Mouse (Mus musculus): ENCODE data around the gene Kdf1. TPM values are rescaled to one million over a fixed set of nuclear protein-coding genes. Genes with fewer than 3 reads are reported as not detected.
A peak's percentile ranks its signal among the peaks of the same experiment; 100 is the strongest.

The Kdf1 gene
- polyA plus RNA-seq, 2 experiments: 0.18 to 0.53 TPM

- no peak for DNase-seq (ENCODE audit: low read depth in 3 of 3, low spot score in 3 of 3)
- Histone ChIP-seq H3K4me3 (ENCODE audit: insufficient read depth in 1 of 2, low read depth in 2 of 2, low read length in 2 of 2) (no peak overlapping the region), H3K4me2 (ENCODE audit: low read depth) (no peak overlapping the region), H3K36me3 (replicated peaks; ENCODE audit: control insufficient read depth, insufficient read depth, low read depth) (no peaks in the 10 kb centered on the region), H3K9ac (replicated peaks) (no peak overlapping the region), H3K4me1 (replicated peaks; ENCODE audit: control insufficient read depth in 2 of 2, insufficient read depth in 2 of 2, low read length in 1 of 2) (peaks cover 2 to 11% of the 10 kb centered on the region in 2 experiments; a peak in 2 of 4 replicates), H3K27ac (no peak overlapping the region), H3K27me3 (ENCODE audit: control insufficient read depth, insufficient read depth, low read length) (peaks cover 39% of the 10 kb centered on the region), H3K9me3 (ENCODE audit: control insufficient read depth, low read length) (no peaks in the 10 kb centered on the region)
- ATAC-seq (ENCODE audit: insufficient read depth): no peak
- no peak for TF ChIP-seq CTCF (IDR thresholded peaks at IDR 0.05; ENCODE audit: low read depth)
- TF ChIP-seq EP300 (IDR thresholded peaks at IDR 0.05; ENCODE audit: low read depth): no peak
- 13% methylated on average over 22 of the region's 22 CpGs for WGBS (ENCODE audit: insufficient replicate concordance)
Measured at GRCm38 (mm10) chr4:133484266-133485025, 34.3 kb upstream of the Kdf1 start.

- DNase-seq (ENCODE audit: low read depth in 3 of 3, low spot score in 3 of 3): no peak
- Histone ChIP-seq H3K4me2 (ENCODE audit: low read depth) (no peak overlapping the region), H3K9me3 (ENCODE audit: control insufficient read depth, low read length) (no peaks in the 10 kb centered on the region), H3K9ac (replicated peaks) (no peak overlapping the region), H3K36me3 (replicated peaks; ENCODE audit: control insufficient read depth, insufficient read depth, low read depth) (no peaks in the 10 kb centered on the region), H3K4me3 (ENCODE audit: insufficient read depth in 1 of 2, low read depth in 2 of 2, low read length in 2 of 2) (no peak overlapping the region), H3K27me3 (ENCODE audit: control insufficient read depth, insufficient read depth, low read length) (peaks cover 25% of the 10 kb centered on the region), H3K27ac (no peak overlapping the region), H3K4me1 (replicated peaks; ENCODE audit: control insufficient read depth in 2 of 2, insufficient read depth in 2 of 2, low read length in 1 of 2) (peaks cover 2 to 14% of the 10 kb centered on the region in 2 experiments; a peak in 2 of 4 replicates)
- TF ChIP-seq EP300 (IDR thresholded peaks at IDR 0.05; ENCODE audit: low read depth) (no peak), CTCF (IDR thresholded peaks at IDR 0.05; ENCODE audit: low read depth) (no peak)
- WGBS (ENCODE audit: insufficient replicate concordance): 77% methylated on average over 28 of the region's 28 CpGs
- no peak for ATAC-seq (ENCODE audit: insufficient read depth)
Measured at GRCm38 (mm10) chr4:133485691-133486425, 32.9 kb upstream of the Kdf1 start.

GRCm38 (mm10) chr4:133486673-133487357 lies 31.9 kb upstream of the Kdf1 start:
- Histone ChIP-seq H3K27ac (no peak overlapping the region), H3K27me3 (ENCODE audit: control insufficient read depth, insufficient read depth, low read length) (peaks cover 15% of the 10 kb centered on the region), H3K9me3 (ENCODE audit: control insufficient read depth, low read length) (no peaks in the 10 kb centered on the region), H3K4me1 (replicated peaks; ENCODE audit: control insufficient read depth in 2 of 2, insufficient read depth in 2 of 2, low read length in 1 of 2) (peaks cover 2 to 19% of the 10 kb centered on the region in 2 experiments; a peak in 3 of 4 replicates), H3K9ac (replicated peaks) (no peak overlapping the region), H3K4me2 (ENCODE audit: low read depth) (no peak overlapping the region), H3K4me3 (ENCODE audit: insufficient read depth in 1 of 2, low read depth in 2 of 2, low read length in 2 of 2) (no peak overlapping the region), H3K36me3 (replicated peaks; ENCODE audit: control insufficient read depth, insufficient read depth, low read depth) (no peaks in the 10 kb centered on the region)
- no peak for ATAC-seq (ENCODE audit: insufficient read depth)
- TF ChIP-seq EP300 (IDR thresholded peaks at IDR 0.05; ENCODE audit: low read depth) (no peak), CTCF (IDR thresholded peaks at IDR 0.05; ENCODE audit: low read depth) (no peak)
- 84% methylated on average over 26 of the region's 26 CpGs for WGBS (ENCODE audit: insufficient replicate concordance)
- DNase-seq (ENCODE audit: low read depth in 3 of 3, low spot score in 3 of 3): no peak

GRCm38 (mm10) chr4:133488619-133489392 lies 30.0 kb upstream of the Kdf1 start:
- peak; percentile 79; the same call in 1 of the 2 replicates for ATAC-seq (ENCODE audit: insufficient read depth)
- H3K9ac ChIP-seq (replicated peaks): no peak overlapping the region

More at GRCm38 (mm10) chr4:133488619-133489392, 30.0 kb upstream of the Kdf1 start:
- Histone ChIP-seq H3K27ac (no peak overlapping the region), H3K27me3 (ENCODE audit: control insufficient read depth, insufficient read depth, low read length) (peaks cover 6% of the 10 kb centered on the region), H3K36me3 (replicated peaks; ENCODE audit: control insufficient read depth, insufficient read depth, low read depth) (no peaks in the 10 kb centered on the region), H3K9me3 (ENCODE audit: control insufficient read depth, low read length) (no peaks in the 10 kb centered on the region), H3K4me2 (ENCODE audit: low read depth) (no peak overlapping the region), H3K4me1 (replicated peaks; ENCODE audit: control insufficient read depth in 2 of 2, insufficient read depth in 2 of 2, low read length in 1 of 2) (peaks cover 2 to 19% of the 10 kb centered on the region in 2 experiments; a peak in 3 of 4 replicates), H3K4me3 (ENCODE audit: insufficient read depth in 1 of 2, low read depth in 2 of 2, low read length in 2 of 2) (no peak overlapping the region)
- peak in 1 of 3 experiments; percentile 27 for DNase-seq (ENCODE audit: low read depth in 3 of 3, low spot score in 3 of 3)
- 59% methylated on average over 20 of the region's 20 CpGs for WGBS (ENCODE audit: insufficient replicate concordance)
- TF ChIP-seq CTCF (IDR thresholded peaks at IDR 0.05; ENCODE audit: low read depth) (no peak), EP300 (IDR thresholded peaks at IDR 0.05; ENCODE audit: low read depth) (peak; percentile 57)

Measured in liver, embryonic 14.5 days (tissue).